In genomic region chr3:129312511-129312910, GRCm38 (mm10) we compare ENCODE assay signal across 22 mouse cellular contexts. TPM values are rescaled to one million over a fixed set of nuclear protein-coding genes. Genes with fewer than 3 reads are reported as not detected.
"Had no signal": no experiment of that assay in that cellular context is flagged by ENCODE, and none has a peak within 500 bp of the region (broad histone marks: within the 10 kb centered on the region; RNA-seq: fewer than 3 reads in every experiment).

No protein-coding gene starts in this region.

- H3K27me3 ChIP-seq: heart, embryonic 13.5 days; heart, embryonic 15.5 days; hindbrain, embryonic 12.5 days; intestine, embryonic 15.5 days; limb, embryonic 13.5 days; limb, embryonic 15.5 days; liver, embryonic 12.5 days had no signal

- H3K27ac ChIP-seq: heart, embryonic 10.5 days; heart, embryonic 13.5 days; heart, embryonic 15.5 days; hindbrain, embryonic 12.5 days; hindbrain, embryonic 14.5 days; intestine, embryonic 15.5 days; limb, embryonic 13.5 days; limb, embryonic 15.5 days; liver, embryonic 12.5 days; liver, embryonic 14.5 days had no signal

- H3K4me3 ChIP-seq: heart, embryonic 10.5 days; heart, embryonic 13.5 days; heart, embryonic 15.5 days; hindbrain, embryonic 12.5 days; intestine, embryonic 15.5 days; limb, embryonic 13.5 days; limb, embryonic 15.5 days; liver, embryonic 12.5 days had no signal

- DNase-seq: gastrocnemius, postnatal 14 days; gastrocnemius, postnatal 36 days; heart, postnatal 14 days; kidney, adult 18-20 months; kidney, adult 8-10 months; kidney, postnatal 14 days; kidney, postnatal 36 days; layer of hippocampus, adult 9-11 months; layer of hippocampus, postnatal 36 days; left cerebral cortex, postnatal 4 days had no signal

- H3K4me1 ChIP-seq: heart, embryonic 10.5 days; heart, embryonic 15.5 days; intestine, embryonic 15.5 days; limb, embryonic 13.5 days; liver, embryonic 12.5 days had no signal

- ATAC-seq: hindbrain, embryonic 16.5 days; inflammation-experienced regulatory T-cells, adult 6 months; intestine, embryonic 15.5 days; liver, embryonic 12.5 days had no signal

- H3K36me3 ChIP-seq: heart, embryonic 10.5 days; heart, embryonic 13.5 days; heart, embryonic 15.5 days; hindbrain, embryonic 12.5 days; intestine, embryonic 15.5 days; limb, embryonic 13.5 days; limb, embryonic 15.5 days; liver, embryonic 12.5 days had no signal

- H3K4me2 ChIP-seq: heart, embryonic 13.5 days; heart, embryonic 15.5 days; hindbrain, embryonic 12.5 days; hindbrain, embryonic 14.5 days; intestine, embryonic 15.5 days; limb, embryonic 13.5 days; limb, embryonic 15.5 days; liver, embryonic 12.5 days had no signal

- H3K9me3 ChIP-seq: heart, embryonic 10.5 days; heart, embryonic 13.5 days; heart, embryonic 15.5 days; hindbrain, embryonic 12.5 days; intestine, embryonic 15.5 days; limb, embryonic 13.5 days; limb, embryonic 15.5 days; liver, embryonic 12.5 days had no signal

- H3K9ac ChIP-seq: heart, embryonic 13.5 days; heart, embryonic 15.5 days; hindbrain, embryonic 12.5 days; hindbrain, embryonic 14.5 days; intestine, embryonic 15.5 days; limb, embryonic 13.5 days; limb, embryonic 15.5 days; liver, embryonic 12.5 days; liver, embryonic 14.5 days had no signal

RNA-seq across cellular contexts. Expression of gene Enpep, which starts 20.0 kb away (rescaled TPM):
- polyA plus RNA-seq: inflammation-experienced regulatory T-cells, adult 6 months had no signal
